Comparison of ENCODE assay signal across 1 mouse cellular context in genomic region chr11:98789219-98789807, GRCm38 (mm10).
TF ChIP-seq lines count a peak whose summit lies in the region.

No protein-coding gene starts in this region.

TF ChIP-seq in ES-E14, 5 proteins besides CTCF, POLR2A, EP300 and RAD21 (continued from another document):
- TF ChIP-seq MAFK (IDR thresholded peaks at IDR 0.05; ENCODE audit: insufficient read depth, low read depth, low read length) (no peak), CHD2 (IDR thresholded peaks at IDR 0.05; ENCODE audit: low read depth, low read length) (no peak)
